Mouse (Mus musculus): ENCODE measurements at regions not wholly inside any gene's neighbourhood (a gene's known extent, or its start where the extent isn't known, plus 50 kb on each side); places are given as distances from the start of the nearest gene placed in this dataset.

GRCm38 (mm10) chr16:12516834-12517685, 533.1 kb downstream of the Shisa9 start:
- DNase-seq = peak; percentile 93
- Histone ChIP-seq H3K27ac (ENCODE audit: low read depth) (peak overlapping the region; percentile 55), H3K27me3 (ENCODE audit: insufficient read depth, low read length) (no peaks in the 10 kb centered on the region), H3K36me3 (ENCODE audit: insufficient read depth) (no peaks in the 10 kb centered on the region), H3K4me2 (no peak overlapping the region), H3K9ac (no peak overlapping the region), H3K4me3 (ENCODE audit: low read depth, low read length) (no peak overlapping the region), H3K4me1 (ENCODE audit: insufficient read depth) (0 out of 2 replicates have a peak, but pooled peaks cover 3% of the 10 kb centered on the region), H3K9me3 (ENCODE audit: low read depth, low read length) (no peaks in the 10 kb centered on the region)
- ATAC-seq (ENCODE audit: insufficient read depth) = peak; percentile 97
- 26% methylated on average over 8 of the region's 8 CpGs for WGBS
- no peak for TF ChIP-seq CTCF (IDR thresholded peaks at IDR 0.05; ENCODE audit: low read depth)

DNA sequence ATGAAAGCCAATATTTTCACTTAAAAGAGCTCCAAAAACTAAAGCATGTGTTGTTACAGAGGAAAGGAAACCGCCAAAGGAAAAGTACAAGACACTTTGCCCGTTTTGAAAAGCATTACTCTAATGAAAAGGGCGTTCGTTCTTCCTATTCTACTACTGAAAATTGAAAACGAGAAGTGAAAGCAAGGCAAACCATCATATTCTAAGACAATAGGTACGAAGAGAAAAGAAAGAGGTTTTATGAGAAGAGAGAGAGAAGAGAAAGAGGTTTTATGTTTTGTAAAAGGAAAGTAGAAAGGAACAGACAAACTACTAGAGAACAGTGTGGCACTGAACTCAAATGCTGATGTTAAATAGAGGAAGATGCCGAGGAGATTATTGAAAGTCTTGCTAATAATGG, 534.4 kb downstream of the Shisa9 start:
- H3K4me2 ChIP-seq = no peak overlapping the region
- no peak for DNase-seq
- no peak overlapping the region for H3K9ac ChIP-seq
- H3K36me3 ChIP-seq (ENCODE audit: insufficient read depth) = no peaks in the 10 kb centered on the region
- WGBS = 83% methylated on average over 7 of the region's 7 CpGs
- no peak for TF ChIP-seq CTCF (IDR thresholded peaks at IDR 0.05; ENCODE audit: low read depth)
- no peaks in the 10 kb centered on the region for H3K27me3 ChIP-seq (ENCODE audit: insufficient read depth, low read length)
- no peak overlapping the region for H3K4me3 ChIP-seq (ENCODE audit: low read depth, low read length)
- no peak overlapping the region for H3K27ac ChIP-seq (ENCODE audit: low read depth)
- ATAC-seq (ENCODE audit: insufficient read depth) = no peak
- H3K4me1 ChIP-seq (ENCODE audit: insufficient read depth) = 0 out of 2 replicates have a peak, but pooled peaks cover 3% of the 10 kb centered on the region
- H3K9me3 ChIP-seq (ENCODE audit: low read depth, low read length) = no peaks in the 10 kb centered on the region

- H3K27me3 ChIP-seq (ENCODE audit: insufficient read depth, low read length) = no peaks in the 10 kb centered on the region
- H3K36me3 ChIP-seq (ENCODE audit: insufficient read depth) = no peaks in the 10 kb centered on the region
- H3K4me2 ChIP-seq = no peak overlapping the region
- ATAC-seq (ENCODE audit: insufficient read depth) (no peak), DNase-seq (no peak)
- H3K9me3 ChIP-seq (ENCODE audit: low read depth, low read length) = no peaks in the 10 kb centered on the region
- H3K4me1 ChIP-seq (ENCODE audit: insufficient read depth) = peaks cover 3% of the 10 kb centered on the region; the same call in 1 of the 2 replicates
- no peak overlapping the region for H3K9ac ChIP-seq
- 82% methylated on average over 3 of the region's 3 CpGs for WGBS
- H3K27ac ChIP-seq (ENCODE audit: low read depth) = no peak overlapping the region
- no peak overlapping the region for H3K4me3 ChIP-seq (ENCODE audit: low read depth, low read length)
- no peak for TF ChIP-seq CTCF (IDR thresholded peaks at IDR 0.05; ENCODE audit: low read depth)
Measured at GRCm38 (mm10) chr16:12521711-12522476, 538.0 kb downstream of the Shisa9 start.

DNA sequence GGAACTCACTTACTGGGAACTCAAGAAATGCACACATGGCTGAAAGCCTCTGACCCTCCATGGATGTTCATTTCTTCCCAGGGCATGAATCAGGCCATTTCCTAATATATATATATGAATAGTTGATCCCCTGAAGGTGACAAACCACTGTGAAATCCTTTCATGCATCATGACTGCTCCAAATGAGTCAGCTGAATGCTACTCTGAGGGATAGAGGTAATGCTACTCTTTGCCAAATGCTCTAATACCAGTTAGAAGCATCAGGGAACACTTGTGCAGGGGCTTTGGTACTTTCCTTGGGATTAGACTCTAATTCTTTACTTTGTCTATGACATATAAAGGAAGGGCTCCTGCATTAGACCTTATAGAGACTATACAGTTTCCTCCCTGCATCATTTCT, 561.0 kb upstream of the Ercc4 start:
- H3K9ac ChIP-seq = no peak overlapping the region
- no peak overlapping the region for H3K4me3 ChIP-seq (ENCODE audit: low read depth, low read length)
- DNase-seq = no peak
- no peaks in the 10 kb centered on the region for H3K9me3 ChIP-seq (ENCODE audit: low read depth, low read length)
- H3K4me1 ChIP-seq (ENCODE audit: insufficient read depth) = no peaks in the 10 kb centered on the region
- no peaks in the 10 kb centered on the region for H3K36me3 ChIP-seq (ENCODE audit: insufficient read depth)
- no peak overlapping the region for H3K27ac ChIP-seq (ENCODE audit: low read depth)
- H3K27me3 ChIP-seq (ENCODE audit: insufficient read depth, low read length) = no peaks in the 10 kb centered on the region
- no peak for TF ChIP-seq CTCF (IDR thresholded peaks at IDR 0.05; ENCODE audit: low read depth)
- no peak overlapping the region for H3K4me2 ChIP-seq
- ATAC-seq (ENCODE audit: insufficient read depth) = no peak

GRCm38 (mm10) chr16:12588889-12589288, 520.6 kb upstream of the Ercc4 start:
- no peak overlapping the region for H3K9ac ChIP-seq
- peak; percentile 41 for TF ChIP-seq CTCF (IDR thresholded peaks at IDR 0.05; ENCODE audit: low read depth)
- H3K9me3 ChIP-seq (ENCODE audit: low read depth, low read length) = no peaks in the 10 kb centered on the region
- H3K4me1 ChIP-seq (ENCODE audit: insufficient read depth) = no peaks in the 10 kb centered on the region
- H3K4me2 ChIP-seq = no peak overlapping the region
- no peak overlapping the region for H3K27ac ChIP-seq (ENCODE audit: low read depth)
- ATAC-seq (ENCODE audit: insufficient read depth) = no peak
- peak; percentile 37 for DNase-seq
- H3K4me3 ChIP-seq (ENCODE audit: low read depth, low read length) = no peak overlapping the region
- no peaks in the 10 kb centered on the region for H3K27me3 ChIP-seq (ENCODE audit: insufficient read depth, low read length)
- no peaks in the 10 kb centered on the region for H3K36me3 ChIP-seq (ENCODE audit: insufficient read depth)

DNA sequence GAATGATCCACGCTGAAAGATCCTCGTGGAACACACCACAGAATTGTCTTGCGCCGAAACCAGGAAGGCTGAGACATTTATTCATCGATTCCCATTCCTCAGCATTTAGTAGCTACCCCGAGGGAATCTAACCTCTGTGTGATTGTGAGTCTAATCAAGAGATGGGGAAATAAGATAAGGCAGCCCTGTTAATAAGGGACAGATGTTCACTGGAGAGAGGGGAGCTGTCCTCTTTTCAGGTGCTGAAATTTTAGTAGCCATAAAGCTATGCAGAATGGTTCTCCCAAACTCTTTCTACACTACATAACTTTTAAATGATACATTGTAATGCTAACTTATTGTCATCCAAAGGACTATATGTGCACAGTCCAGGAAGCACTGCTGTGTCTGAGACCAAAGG, 501.2 kb upstream of the Ercc4 start:
- no peak overlapping the region for H3K27ac ChIP-seq (ENCODE audit: low read depth)
- no peaks in the 10 kb centered on the region for H3K9me3 ChIP-seq (ENCODE audit: low read depth, low read length)
- WGBS = 58% methylated on average over 6 of the region's 6 CpGs
- H3K36me3 ChIP-seq (ENCODE audit: insufficient read depth) = no peaks in the 10 kb centered on the region
- H3K4me2 ChIP-seq = no peak overlapping the region
- DNase-seq (peak; percentile 86), ATAC-seq (ENCODE audit: insufficient read depth) (no peak)
- H3K9ac ChIP-seq = no peak overlapping the region
- H3K4me3 ChIP-seq (ENCODE audit: low read depth, low read length) = no peak overlapping the region
- H3K4me1 ChIP-seq (ENCODE audit: insufficient read depth) = no peaks in the 10 kb centered on the region
- no peak for TF ChIP-seq CTCF (IDR thresholded peaks at IDR 0.05; ENCODE audit: low read depth)
- no peaks in the 10 kb centered on the region for H3K27me3 ChIP-seq (ENCODE audit: insufficient read depth, low read length)

- no peak for DNase-seq
- WGBS = 61% methylated on average over 1 of the region's 1 CpGs
- Histone ChIP-seq H3K9ac (no peak overlapping the region), H3K36me3 (ENCODE audit: insufficient read depth) (no peaks in the 10 kb centered on the region), H3K4me3 (ENCODE audit: low read depth, low read length) (no peak overlapping the region), H3K27me3 (ENCODE audit: insufficient read depth, low read length) (no peaks in the 10 kb centered on the region), H3K4me1 (ENCODE audit: insufficient read depth) (no peaks in the 10 kb centered on the region), H3K4me2 (no peak overlapping the region), H3K9me3 (ENCODE audit: low read depth, low read length) (no peaks in the 10 kb centered on the region), H3K27ac (ENCODE audit: low read depth) (no peak overlapping the region)
- no peak for ATAC-seq (ENCODE audit: insufficient read depth)
- no peak for TF ChIP-seq CTCF (IDR thresholded peaks at IDR 0.05; ENCODE audit: low read depth)
Measured at GRCm38 (mm10) chr16:12611106-12611505, 498.4 kb upstream of the Ercc4 start.

All from lung, embryonic 14.5 days (tissue).